In genomic region chr1:75213096-75213495, GRCm38 (mm10) we compare ENCODE assay signal across 16 mouse cellular contexts. TPM values are rescaled to one million over a fixed set of nuclear protein-coding genes. Genes with fewer than 3 reads are reported as not detected.
DNase-seq lines count a peak whose midpoint lies in the region; ATAC-seq and TF ChIP-seq lines count a peak whose summit lies in the region.
"Had no signal": no experiment of that assay in that cellular context is flagged by ENCODE, and none has a peak within 500 bp of the region (broad histone marks: within the 10 kb centered on the region; RNA-seq: fewer than 3 reads in every experiment).

No protein-coding gene starts in this region.

- H3K27me3 ChIP-seq in lung, embryonic 14.5 days (ENCODE audit: insufficient read depth, low read length), result peaks cover 8% of the 10 kb centered on the region
- no peaks in the 10 kb centered on the region for H3K27me3 ChIP-seq in MEL (ENCODE audit: control insufficient read depth in 1 of 2, insufficient read depth in 2 of 2, low read length in 2 of 2)
- H3K27me3 ChIP-seq in intestine, embryonic 16.5 days (replicated peaks; ENCODE audit: control insufficient read depth, insufficient read depth, low read length), result no peaks in the 10 kb centered on the region
- H3K27me3 ChIP-seq in midbrain, embryonic 16.5 days (ENCODE audit: control insufficient read depth, insufficient read depth, low read depth, low read length), result peaks cover 10% of the 10 kb centered on the region; the same call in 1 of the 2 replicates

- TF ChIP-seq EP300 in MEL (IDR thresholded peaks at IDR 0.05; ENCODE audit: low read depth in 1 of 2, low read length in 2 of 2), result peak in 1 of 2 experiments; percentile 78; a peak in 3 of 4 replicates

- TF ChIP-seq POLR2A in MEL (IDR thresholded peaks at IDR 0.05; ENCODE audit: control insufficient read depth in 1 of 2, insufficient read depth in 1 of 2, low read depth in 1 of 2, low read length in 2 of 2, poor library complexity in 1 of 2), result no peak

- TF ChIP-seq CTCF in lung, embryonic 14.5 days (IDR thresholded peaks at IDR 0.05; ENCODE audit: low read depth), result no peak
- TF ChIP-seq CTCF in MEL (IDR thresholded peaks at IDR 0.05 in 2 of 3, conservative IDR thresholded peaks at IDR 0.05 in 1 of 3; ENCODE audit: control insufficient read depth in 1 of 3, insufficient read depth in 1 of 3, low read depth in 2 of 3, low read length in 3 of 3, poor library complexity in 1 of 3, severe bottlenecking in 1 of 3), result no peak

- no peaks in the 10 kb centered on the region for H3K9me3 ChIP-seq in lung, embryonic 14.5 days (ENCODE audit: low read depth, low read length)
- no peaks in the 10 kb centered on the region for H3K9me3 ChIP-seq in MEL (replicated peaks; ENCODE audit: insufficient read depth, low read length)
- H3K9me3 ChIP-seq in intestine, embryonic 16.5 days (ENCODE audit: control insufficient read depth, low read length), result no peaks in the 10 kb centered on the region
- H3K9me3 ChIP-seq in midbrain, embryonic 16.5 days (replicated peaks; ENCODE audit: control insufficient read depth, low read length, poor library complexity, severe bottlenecking), result no peaks in the 10 kb centered on the region
- H3K9me3 ChIP-seq: hindbrain, embryonic 13.5 days; limb, embryonic 12.5 days; midbrain, embryonic 12.5 days had no signal

- H3K36me3 ChIP-seq in lung, embryonic 14.5 days (ENCODE audit: insufficient read depth), result peaks cover 43% of the 10 kb centered on the region
- peaks cover 15 to 59% of the 10 kb centered on the region in 2 experiments for H3K36me3 ChIP-seq in MEL (ENCODE audit: control insufficient read depth in 1 of 2, insufficient read depth in 2 of 2, low read length in 2 of 2)
- peaks cover 21% of the 10 kb centered on the region for H3K36me3 ChIP-seq in intestine, embryonic 16.5 days (ENCODE audit: control insufficient read depth, insufficient read depth, low read length)
- peaks cover 9% of the 10 kb centered on the region for H3K36me3 ChIP-seq in midbrain, embryonic 16.5 days (ENCODE audit: control insufficient read depth, insufficient read depth, low read length)

- H3K4me3 ChIP-seq in lung, embryonic 14.5 days (ENCODE audit: low read depth, low read length), result no peak overlapping the region
- H3K4me3 ChIP-seq in MEL (ENCODE audit: control insufficient read depth in 1 of 2, insufficient read depth in 1 of 2, low read depth in 2 of 2, low read length in 2 of 2), result peak overlapping the region in 1 of 2 experiments; percentile 5; a peak in 1 of 4 replicates
- H3K4me3 ChIP-seq in intestine, embryonic 16.5 days (ENCODE audit: low read length), result no peak overlapping the region
- no peak overlapping the region for H3K4me3 ChIP-seq in midbrain, embryonic 16.5 days (ENCODE audit: low read depth, low read length)
- H3K4me3 ChIP-seq: hindbrain, embryonic 13.5 days; limb, embryonic 12.5 days; midbrain, embryonic 12.5 days had no signal

- H3K4me2 ChIP-seq in lung, embryonic 14.5 days, result 0 out of 2 replicates have a peak overlapping the region, but pooled peaks have one; percentile 7
- H3K4me2 ChIP-seq in intestine, embryonic 16.5 days (ENCODE audit: low read depth, low read length), result 0 out of 2 replicates have a peak overlapping the region, but pooled peaks have one; percentile 8
- H3K4me2 ChIP-seq in midbrain, embryonic 16.5 days (ENCODE audit: low read length), result no peak overlapping the region
- H3K4me2 ChIP-seq: limb, embryonic 12.5 days; midbrain, embryonic 12.5 days had no signal

- 85% methylated on average over 7 of the region's 7 CpGs for WGBS in lung, embryonic 14.5 days
- 75% methylated on average over 7 of the region's 7 CpGs for WGBS in intestine, embryonic 16.5 days
- WGBS in midbrain, embryonic 16.5 days, result 94% methylated on average over 7 of the region's 7 CpGs

- H3K4me1 ChIP-seq in lung, embryonic 14.5 days (ENCODE audit: insufficient read depth), result peaks cover 4% of the 10 kb centered on the region; the same call in 1 of the 2 replicates
- H3K4me1 ChIP-seq in MEL (ENCODE audit: control insufficient read depth in 1 of 2, insufficient read depth in 2 of 2, low read length in 2 of 2), result peaks cover 6 to 54% of the 10 kb centered on the region in 2 experiments; a peak in 3 of 4 replicates
- H3K4me1 ChIP-seq in intestine, embryonic 16.5 days (ENCODE audit: control insufficient read depth, insufficient read depth, low read length), result peaks cover 60% of the 10 kb centered on the region
- peaks cover 40% of the 10 kb centered on the region for H3K4me1 ChIP-seq in midbrain, embryonic 16.5 days (ENCODE audit: control insufficient read depth, insufficient read depth, low read length)

- peaks cover 76% of the 10 kb centered on the region for H3K79me2 ChIP-seq in MEL (ENCODE audit: control insufficient read depth, insufficient read depth, low read length, poor library complexity)

- no peak for TF ChIP-seq RAD21 in MEL (IDR thresholded peaks at IDR 0.05; ENCODE audit: low read depth, low read length)

- H3K27ac ChIP-seq in lung, embryonic 14.5 days (ENCODE audit: low read depth), result no peak overlapping the region
- H3K27ac ChIP-seq in MEL (ENCODE audit: control insufficient read depth, low read depth, low read length), result peak overlapping the region; percentile 73
- H3K27ac ChIP-seq in intestine, embryonic 16.5 days (ENCODE audit: low read length), result peak overlapping the region; percentile 89; the same call in 1 of the 2 replicates
- H3K27ac ChIP-seq in midbrain, embryonic 16.5 days (ENCODE audit: low read length), result no peak overlapping the region
- H3K27ac ChIP-seq: hindbrain, embryonic 13.5 days; limb, embryonic 12.5 days; midbrain, embryonic 12.5 days had no signal

- no peak for DNase-seq in lung, embryonic 14.5 days
- DNase-seq in lung, postnatal 10 days, result no peak
- DNase-seq in MEL (ENCODE audit: low read depth, low spot score), result peak; percentile 80
- DNase-seq in frontal cortex, postnatal 25 days (ENCODE audit: low spot score in 2 of 2), result no peak
- no peak for DNase-seq in retina, postnatal 1 day
- DNase-seq: cerebellum, adult 9-10 months; kidney, postnatal 4 days had no signal

- no peak overlapping the region for H3K9ac ChIP-seq in lung, embryonic 14.5 days
- H3K9ac ChIP-seq in MEL (ENCODE audit: control insufficient read depth, low read depth, low read length, poor library complexity, severe bottlenecking), result peak overlapping the region; percentile 22
- H3K9ac ChIP-seq in intestine, embryonic 16.5 days (ENCODE audit: low read depth, low read length), result no peak overlapping the region
- H3K9ac ChIP-seq in midbrain, embryonic 16.5 days (ENCODE audit: low read depth, low read length), result no peak overlapping the region
- H3K9ac ChIP-seq: hindbrain, embryonic 13.5 days; limb, embryonic 12.5 days; midbrain, embryonic 12.5 days had no signal

- ATAC-seq in lung, embryonic 14.5 days (ENCODE audit: insufficient read depth), result no peak
- peak; percentile 3; the same call in 1 of the 2 replicates for ATAC-seq in intestine, embryonic 16.5 days
- ATAC-seq in megakaryocyte progenitor cell, adult 5-6 weeks (replicated peaks; ENCODE audit: poor library complexity), result peak; percentile 49
- ATAC-seq in midbrain, embryonic 16.5 days, result no peak

RNA-seq across cellular contexts. Expression of gene Stk16, which starts 2.5 kb away (rescaled TPM):
- polyA plus RNA-seq in lung, embryonic 14.5 days (2014; fragmentation: Nextera tagmentation; extraction: Ambion mirVana), result 115 and 119 TPM in 2 replicates
- 83.2 and 110 TPM in 2 replicates for total RNA-seq in MEL (2012; rRNA removed)
- 100 to 1,000 TPM in 1 of 2 experiments, not detected in 1; 154 TPM for polyA plus RNA-seq in MEL (2012; ENCODE audit: insufficient read depth in 1 of 2, insufficient read length in 2 of 2, low read depth in 1 of 2, low replicate concordance in 2 of 2, missing spikeins in 1 of 2)
- polyA plus RNA-seq in intestine, embryonic 16.5 days (2015; fragmentation: Nextera tagmentation; extraction: Ambion mirVana), result 108 and 120 TPM in 2 replicates
- 208 and 214 TPM in 2 replicates for total RNA-seq in megakaryocyte progenitor cell, adult 5-6 weeks (2015)
- total RNA-seq in megakaryocyte progenitor cell, adult 5-6 weeks (2017), result 135 and 187 TPM in 2 replicates
- polyA plus RNA-seq in midbrain, embryonic 16.5 days (2015; fragmentation: Nextera tagmentation; extraction: Ambion mirVana), result 147 and 154 TPM in 2 replicates

RNA-seq across cellular contexts. Expression of gene Glb1l, which starts 2.5 kb away (rescaled TPM):
- 16.0 and 16.7 TPM in 2 replicates for polyA plus RNA-seq in lung, embryonic 14.5 days (2014; fragmentation: Nextera tagmentation; extraction: Ambion mirVana)
- total RNA-seq in MEL (2012; rRNA removed), result 4.0 and 7.6 TPM in 2 replicates
- 10 to 100 TPM in 1 of 2 experiments, not detected in 1; 13.0 TPM for polyA plus RNA-seq in MEL (2012; ENCODE audit: insufficient read depth in 1 of 2, insufficient read length in 2 of 2, low read depth in 1 of 2, low replicate concordance in 2 of 2, missing spikeins in 1 of 2)
- 9.2 and 10.1 TPM in 2 replicates for polyA plus RNA-seq in intestine, embryonic 16.5 days (2015; fragmentation: Nextera tagmentation; extraction: Ambion mirVana)
- total RNA-seq in megakaryocyte progenitor cell, adult 5-6 weeks (2015), result 24.2 and 31.9 TPM in 2 replicates
- total RNA-seq in megakaryocyte progenitor cell, adult 5-6 weeks (2017), result 12.3 and 13.7 TPM in 2 replicates
- 23.0 and 25.4 TPM in 2 replicates for polyA plus RNA-seq in midbrain, embryonic 16.5 days (2015; fragmentation: Nextera tagmentation; extraction: Ambion mirVana)

RNA-seq across cellular contexts. Expression of gene Tuba4a, which starts 6.6 kb away (rescaled TPM):
- polyA plus RNA-seq in lung, embryonic 14.5 days (2014; fragmentation: Nextera tagmentation; extraction: Ambion mirVana), result 21.3 and 25.3 TPM in 2 replicates
- total RNA-seq in MEL (2012; rRNA removed), result 385 and 396 TPM in 2 replicates
- polyA plus RNA-seq in MEL (2012; ENCODE audit: insufficient read depth in 1 of 2, insufficient read length in 2 of 2, low read depth in 1 of 2, low replicate concordance in 2 of 2, missing spikeins in 1 of 2), result 100 to 1,000 TPM in 1 of 2 experiments, not detected in 1; 439 TPM
- polyA plus RNA-seq in intestine, embryonic 16.5 days (2015; fragmentation: Nextera tagmentation; extraction: Ambion mirVana), result 137 and 151 TPM in 2 replicates
- total RNA-seq in megakaryocyte progenitor cell, adult 5-6 weeks (2015), result 777 and 847 TPM in 2 replicates
- 369 and 385 TPM in 2 replicates for total RNA-seq in megakaryocyte progenitor cell, adult 5-6 weeks (2017)
- polyA plus RNA-seq in midbrain, embryonic 16.5 days (2015; fragmentation: Nextera tagmentation; extraction: Ambion mirVana), result 11.2 and 22.2 TPM in 2 replicates

RNA-seq across cellular contexts. Expression of gene A630095N17Rik, which starts 18.8 kb away (rescaled TPM):
- polyA plus RNA-seq in lung, embryonic 14.5 days (2014; fragmentation: Nextera tagmentation; extraction: Ambion mirVana), result not detected in 2 replicates
- 0.46 and 0.58 TPM in 2 replicates for total RNA-seq in MEL (2012; rRNA removed)
- under 1 TPM in 1 of 2 experiments, not detected in 1; 0.82 TPM for polyA plus RNA-seq in MEL (2012; ENCODE audit: insufficient read depth in 1 of 2, insufficient read length in 2 of 2, low read depth in 1 of 2, low replicate concordance in 2 of 2, missing spikeins in 1 of 2)
- not detected in 2 replicates for polyA plus RNA-seq in intestine, embryonic 16.5 days (2015; fragmentation: Nextera tagmentation; extraction: Ambion mirVana)
- 0.56 and 1.2 TPM in 2 replicates for total RNA-seq in megakaryocyte progenitor cell, adult 5-6 weeks (2015)
- total RNA-seq in megakaryocyte progenitor cell, adult 5-6 weeks (2017), result 1.2 TPM in 1 of 2 replicates, not detected in the other
- not detected in 2 replicates for polyA plus RNA-seq in midbrain, embryonic 16.5 days (2015; fragmentation: Nextera tagmentation; extraction: Ambion mirVana)
- polyA plus RNA-seq: brain, embryonic 14.5 days; embryonic facial prominence, embryonic 14.5 days; hindbrain, embryonic 13.5 days; limb, embryonic 12.5 days; midbrain, embryonic 12.5 days; urinary bladder, adult 2 months had no signal

RNA-seq across cellular contexts. Expression of gene Atg9a, which starts 21.1 kb away (rescaled TPM):
- polyA plus RNA-seq in lung, embryonic 14.5 days (2014; fragmentation: Nextera tagmentation; extraction: Ambion mirVana), result 25.2 and 27.5 TPM in 2 replicates
- 7.8 and 10.2 TPM in 2 replicates for total RNA-seq in MEL (2012; rRNA removed)
- 10 to 100 TPM in 1 of 2 experiments, not detected in 1; 26.1 TPM for polyA plus RNA-seq in MEL (2012; ENCODE audit: insufficient read depth in 1 of 2, insufficient read length in 2 of 2, low read depth in 1 of 2, low replicate concordance in 2 of 2, missing spikeins in 1 of 2)
- polyA plus RNA-seq in intestine, embryonic 16.5 days (2015; fragmentation: Nextera tagmentation; extraction: Ambion mirVana), result 28.3 and 31.7 TPM in 2 replicates
- 14.5 and 18.2 TPM in 2 replicates for total RNA-seq in megakaryocyte progenitor cell, adult 5-6 weeks (2015)
- total RNA-seq in megakaryocyte progenitor cell, adult 5-6 weeks (2017), result 7.2 and 9.5 TPM in 2 replicates
- 59.0 and 60.8 TPM in 2 replicates for polyA plus RNA-seq in midbrain, embryonic 16.5 days (2015; fragmentation: Nextera tagmentation; extraction: Ambion mirVana)

Comparison
In these comparisons a context has a peak if more than half of its experiments do, and no peak if none do; other contexts are left out.
1. ATAC-seq: peak in intestine, embryonic 16.5 days (single experiment) and megakaryocyte progenitor cell, adult 5-6 weeks (single experiment); none in lung, embryonic 14.5 days (single experiment) and midbrain, embryonic 16.5 days (single experiment).
2. H3K27ac ChIP-seq: peak in MEL (single experiment) and intestine, embryonic 16.5 days (single experiment); none in lung, embryonic 14.5 days (single experiment) and midbrain, embryonic 16.5 days (single experiment).